Mouse (Mus musculus): Measurements from ENCODE around the gene Krt90.

The Krt90 gene

DNA sequence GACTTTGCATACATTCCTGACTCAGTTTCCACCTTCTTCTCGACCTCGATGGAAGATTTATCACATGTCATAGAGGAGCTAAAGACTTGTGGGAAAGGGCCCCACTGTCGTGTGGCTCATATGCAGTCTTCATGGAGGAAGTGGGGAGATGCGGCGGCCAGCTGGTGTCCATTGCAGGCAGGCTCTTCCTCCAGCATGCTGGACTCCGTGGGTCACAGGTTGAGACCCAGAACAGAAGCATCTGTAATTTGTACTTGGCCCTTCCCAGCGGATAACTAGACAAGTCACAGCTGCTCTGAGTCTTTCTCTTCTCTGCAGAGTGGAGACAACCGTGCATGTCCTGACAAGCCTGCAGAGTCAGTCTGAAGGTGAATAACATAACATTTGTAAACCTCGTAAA is 54.5 kb downstream of the Krt90 start:
- no peak for DNase-seq

DNA sequence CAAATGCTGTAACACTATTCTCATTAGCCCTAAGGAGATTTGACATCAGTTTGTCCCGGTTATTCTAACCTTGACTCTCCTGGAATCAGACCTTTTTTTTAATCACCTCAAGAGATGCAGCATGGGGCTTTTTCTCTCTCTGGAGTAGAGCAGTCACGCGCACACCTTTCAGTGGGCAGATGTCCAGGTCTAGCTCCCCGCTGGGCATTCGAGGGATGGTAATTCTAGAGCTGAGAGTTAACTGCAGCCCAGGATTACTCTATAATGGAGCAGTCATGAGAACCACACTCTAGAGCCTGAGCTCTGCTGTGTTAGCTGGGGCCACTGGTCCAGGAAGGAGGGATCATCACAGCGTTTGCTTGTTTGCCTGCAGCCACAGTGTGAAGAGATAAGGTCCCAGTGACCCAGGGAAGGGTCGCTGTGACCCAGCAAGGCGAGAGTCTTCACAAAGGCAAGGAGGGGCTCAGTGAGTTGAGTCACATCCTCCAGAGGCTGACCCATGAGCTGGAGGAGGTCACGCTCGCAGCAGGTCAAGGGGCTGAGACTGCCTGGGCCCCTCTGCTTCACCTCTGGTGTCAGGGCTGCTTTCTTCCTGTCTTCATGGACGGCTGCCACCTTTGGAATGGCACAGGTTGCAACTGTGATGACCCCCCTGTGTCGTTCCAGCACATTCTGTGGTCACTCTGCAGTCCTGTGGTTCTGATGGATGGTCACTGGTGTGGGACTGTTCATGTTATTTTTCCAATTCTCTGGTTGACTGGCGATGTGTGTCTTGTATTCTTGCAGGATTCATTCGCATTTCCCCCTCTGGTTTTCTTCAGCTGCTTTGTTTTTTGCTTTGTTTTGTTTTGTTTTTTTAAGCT is 55.6 kb downstream of the Krt90 start:
- DNase-seq, result peak; percentile 25 to 28
